Mouse (Mus musculus): ENCODE measurements around the gene Bag3.

DNA sequence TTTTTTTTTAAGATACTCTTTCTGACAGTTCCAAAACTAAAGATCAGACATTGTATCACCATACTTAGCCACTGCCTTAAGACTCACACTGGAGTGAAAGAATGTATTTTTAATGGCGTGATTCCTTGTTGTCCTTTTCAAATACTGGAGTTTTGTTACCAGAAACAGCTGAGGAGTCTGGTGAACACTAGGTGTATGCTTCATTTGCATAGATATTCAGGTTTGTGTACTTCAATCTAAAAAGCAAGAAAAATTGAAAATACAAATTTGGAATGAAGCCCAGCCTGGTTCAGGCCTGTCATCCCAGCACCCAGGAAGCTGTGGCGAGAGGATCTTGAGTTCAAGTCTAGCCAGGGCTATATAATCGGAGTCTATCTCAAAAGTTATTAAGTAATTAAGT is 1.2 kb downstream of the Bag3 start:
- TF ChIP-seq CTCF (conservative IDR thresholded peaks at IDR 0.05; ENCODE audit: insufficient read depth, insufficient read length, low read depth, low read length), result no peak
- no peak for TF ChIP-seq POLR2A (IDR thresholded peaks at IDR 0.05; ENCODE audit: low read depth, low read length)
